Mouse (Mus musculus): ENCODE measurements around the gene Tpr. TPM values are rescaled to one million over a fixed set of nuclear protein-coding genes. Genes with fewer than 3 reads are reported as not detected.

Tpr gene
- total RNA-seq, 2 experiments from 2014 or later, result 365 to 380 TPM

DNA sequence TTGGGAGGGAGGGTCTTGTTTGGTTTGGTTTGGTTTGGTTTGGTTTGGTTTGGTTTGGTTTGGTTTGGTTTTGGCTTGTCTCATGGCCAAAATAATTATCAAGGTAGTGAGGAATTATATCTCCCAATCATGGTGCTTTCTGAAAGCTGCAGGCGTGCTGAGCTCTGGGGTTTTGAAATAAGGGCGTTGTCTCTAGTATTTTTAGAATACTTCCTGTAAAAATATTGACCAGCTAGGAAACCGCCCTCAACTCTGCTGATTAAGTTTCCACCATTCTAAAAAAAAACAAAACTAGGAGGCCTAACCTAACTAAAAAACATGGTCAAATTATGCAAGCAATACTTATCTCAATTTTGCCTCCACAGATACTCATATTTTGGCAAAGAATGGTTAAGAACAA, 67.0 kb downstream of the Tpr start:
- peak; percentile 86 for ATAC-seq (replicated peaks; ENCODE audit: poor library complexity, severe bottlenecking)

GRCm38 (mm10) chr1:150460595-150460994, 68.0 kb downstream of the Tpr start:
- no peak for ATAC-seq (replicated peaks; ENCODE audit: poor library complexity, severe bottlenecking)

DNA sequence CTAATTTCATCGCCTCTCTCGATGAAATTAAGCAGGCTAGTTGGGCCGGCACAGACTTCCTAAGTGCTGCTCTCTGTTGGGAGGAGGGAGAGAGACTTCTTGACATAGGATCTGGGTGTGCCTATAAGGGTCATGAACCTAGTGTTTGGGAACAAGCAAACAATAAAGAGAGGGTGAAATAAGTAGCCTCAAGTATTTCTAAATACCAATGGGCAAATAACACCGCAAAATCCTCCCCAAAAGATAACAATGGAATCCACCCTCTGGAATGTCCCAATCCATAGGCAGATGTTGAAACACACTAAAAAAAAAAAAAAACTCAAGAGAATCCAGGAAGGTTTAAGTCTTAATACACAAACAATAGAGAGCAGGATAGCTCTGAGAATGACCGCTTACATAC, 70.4 kb downstream of the Tpr start:
- no peak for ATAC-seq (replicated peaks; ENCODE audit: poor library complexity, severe bottlenecking)

DNA sequence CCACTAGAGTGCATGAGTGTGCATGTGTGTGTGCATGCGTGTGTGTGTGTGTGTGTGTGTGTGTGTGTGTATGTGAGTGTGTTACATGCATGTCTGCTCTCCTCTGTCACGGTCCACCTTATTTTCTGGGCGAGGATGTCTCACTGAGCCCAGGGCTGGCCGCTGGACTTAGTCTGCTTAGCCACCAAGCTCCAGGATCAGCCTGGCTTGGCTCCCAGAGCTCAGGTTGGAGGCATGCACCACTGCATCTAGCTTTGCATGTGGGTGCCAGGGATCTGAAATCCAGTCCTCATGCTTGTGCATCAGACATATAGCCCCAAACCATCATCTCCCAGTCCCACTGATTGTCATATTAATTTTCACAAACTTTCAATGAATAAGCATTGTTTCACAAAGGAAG, 71.1 kb downstream of the Tpr start:
- ATAC-seq (replicated peaks; ENCODE audit: poor library complexity, severe bottlenecking), result no peak

- no peak for ATAC-seq (replicated peaks; ENCODE audit: poor library complexity, severe bottlenecking)
Observed at GRCm38 (mm10) chr1:150465364-150465763, 72.7 kb downstream of the Tpr start.

DNA sequence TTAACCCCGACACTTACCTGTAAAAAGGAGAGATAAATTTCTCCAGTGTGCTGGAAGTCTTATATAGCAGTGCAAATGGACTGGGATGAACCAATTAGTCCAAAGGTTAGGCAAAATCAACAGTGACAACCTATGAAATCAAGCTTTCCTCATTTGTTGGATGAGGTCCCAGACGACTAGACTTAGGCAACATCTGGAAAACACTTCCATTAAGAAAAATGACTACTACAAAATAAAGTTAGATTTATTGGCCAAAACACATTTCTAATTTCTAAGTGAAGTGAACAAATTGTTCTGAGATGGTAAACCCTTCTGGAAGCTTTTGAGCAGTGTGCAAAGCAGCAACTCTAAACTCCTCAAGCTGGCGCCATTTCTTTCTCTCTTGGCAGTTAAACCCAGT, 73.5 kb downstream of the Tpr start, which contains the start of gene Prg4:
Prg4 (minus strand) TSS at position 34 of the 400 bp plus-strand sequence.
- ATAC-seq (replicated peaks; ENCODE audit: poor library complexity, severe bottlenecking), result no peak

GRCm38 (mm10) chr1:150469992-150470391, 77.4 kb downstream of the Tpr start:
- peak; percentile 94 for ATAC-seq (replicated peaks; ENCODE audit: poor library complexity, severe bottlenecking)

- ATAC-seq (replicated peaks; ENCODE audit: poor library complexity, severe bottlenecking), result peak; percentile 9; the same call in 1 of the 2 replicates
Observed at GRCm38 (mm10) chr1:150472525-150472924, 79.9 kb downstream of the Tpr start.

DNA sequence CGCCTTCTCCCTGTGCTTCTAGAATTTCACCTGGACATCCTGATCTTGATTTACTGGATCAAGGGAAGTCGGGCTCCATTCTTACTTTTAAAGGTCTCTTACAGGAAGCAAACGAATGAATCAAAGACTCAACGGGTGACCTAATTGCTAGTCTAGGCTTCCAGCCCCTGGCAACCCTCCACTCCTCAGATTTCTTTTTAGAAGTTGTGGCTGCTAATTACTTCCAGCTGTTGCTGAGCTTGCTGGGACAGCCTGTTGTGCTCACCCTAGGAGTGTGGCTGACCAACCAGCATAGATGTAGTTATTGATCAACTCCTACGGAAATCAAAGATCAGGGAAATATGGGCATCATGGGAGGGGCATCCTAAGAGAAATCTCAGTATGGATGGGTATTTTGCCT, 88.0 kb downstream of the Tpr start:
- ATAC-seq (replicated peaks; ENCODE audit: poor library complexity, severe bottlenecking), result no peak

DNA sequence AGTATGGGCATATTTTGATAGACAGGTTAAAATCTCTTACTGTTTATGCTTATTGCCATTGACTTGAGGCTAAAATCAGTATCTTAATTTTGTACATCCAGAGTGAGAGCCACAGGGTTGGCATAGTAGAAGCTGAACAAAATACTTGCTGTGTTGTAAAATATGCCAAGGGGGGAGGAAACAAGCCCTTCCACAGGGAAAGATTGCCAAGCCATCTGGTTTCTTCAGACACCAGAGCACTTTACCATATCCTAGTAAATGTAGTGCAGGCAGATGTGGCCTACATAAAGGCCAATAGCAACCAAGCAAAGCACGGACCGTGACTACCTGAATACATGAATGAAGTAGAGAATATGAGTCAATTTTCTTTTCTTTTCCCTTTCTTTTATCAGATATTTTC, 96.5 kb downstream of the Tpr start:
- no peak for ATAC-seq (replicated peaks; ENCODE audit: poor library complexity, severe bottlenecking)

- ATAC-seq (replicated peaks; ENCODE audit: poor library complexity, severe bottlenecking), result peak; percentile 69
Observed at GRCm38 (mm10) chr1:150496626-150497302, 104.1 kb downstream of the Tpr start.

DNA sequence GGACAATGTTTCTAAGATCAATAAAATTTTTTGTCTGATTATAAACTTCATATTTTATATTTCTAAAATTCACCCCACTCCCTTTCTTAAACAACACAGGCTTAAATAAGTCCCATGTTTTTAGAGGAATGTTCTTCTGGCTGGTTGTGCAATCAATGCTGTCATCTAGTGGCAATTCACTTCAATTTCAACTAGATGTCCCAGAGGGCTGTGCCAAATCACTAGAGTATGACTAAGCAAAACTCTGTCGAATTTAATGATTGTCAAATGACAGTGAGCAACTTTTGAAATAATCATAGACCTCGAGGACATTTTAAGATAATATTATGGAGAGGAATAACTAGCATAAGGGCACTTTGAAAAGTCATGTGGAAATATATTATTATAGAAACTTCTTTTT, 105.1 kb downstream of the Tpr start:
- ATAC-seq (replicated peaks; ENCODE audit: poor library complexity, severe bottlenecking), result peak; percentile 71

DNA sequence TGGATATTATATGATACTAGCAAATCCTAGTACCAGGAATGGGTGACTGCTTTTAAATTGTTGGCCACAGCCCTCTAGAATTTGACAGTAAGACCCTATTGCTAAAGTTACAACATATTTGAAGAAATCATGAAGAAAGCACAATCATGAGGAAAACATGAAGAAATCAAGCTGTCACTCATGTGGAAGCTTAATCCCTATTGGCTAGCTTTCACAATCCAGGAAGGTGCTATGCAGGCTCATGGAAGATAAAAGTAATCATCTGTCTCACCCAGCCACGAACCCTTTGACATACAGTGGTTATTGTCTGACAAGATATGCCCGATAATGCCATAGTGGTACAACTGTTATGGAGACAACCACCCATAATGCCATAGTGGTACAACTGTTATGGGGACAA, 105.5 kb downstream of the Tpr start:
- ATAC-seq (replicated peaks; ENCODE audit: poor library complexity, severe bottlenecking), result peak; percentile 67

Other genes starting within 250 kb of the Tpr start
- not detected in 2 replicates for gene Pdc, start 73.4 kb upstream of the Tpr start, total RNA-seq (2014; fragmentation: Nextera tagmentation)
- not detected in 2 replicates for gene Pdc, start 73.4 kb upstream of the Tpr start, total RNA-seq (2017)
- gene Odr4, start 242 bp downstream of the Tpr start, total RNA-seq (2014; fragmentation: Nextera tagmentation), result 23.2 and 34.8 TPM in 2 replicates
- gene Odr4, start 242 bp downstream of the Tpr start, total RNA-seq (2017), result 96.9 and 113 TPM in 2 replicates
- not detected in 2 replicates for gene Prg4, start 73.3 kb downstream of the Tpr start, total RNA-seq (2014; fragmentation: Nextera tagmentation)
- not detected in 2 replicates for gene Prg4, start 73.3 kb downstream of the Tpr start, total RNA-seq (2017)

All from granulocyte monocyte progenitor cell, adult 5-6 weeks (primary cell).